Comparison of ENCODE assay signal across 14 mouse cellular contexts in the genomic region with DNA sequence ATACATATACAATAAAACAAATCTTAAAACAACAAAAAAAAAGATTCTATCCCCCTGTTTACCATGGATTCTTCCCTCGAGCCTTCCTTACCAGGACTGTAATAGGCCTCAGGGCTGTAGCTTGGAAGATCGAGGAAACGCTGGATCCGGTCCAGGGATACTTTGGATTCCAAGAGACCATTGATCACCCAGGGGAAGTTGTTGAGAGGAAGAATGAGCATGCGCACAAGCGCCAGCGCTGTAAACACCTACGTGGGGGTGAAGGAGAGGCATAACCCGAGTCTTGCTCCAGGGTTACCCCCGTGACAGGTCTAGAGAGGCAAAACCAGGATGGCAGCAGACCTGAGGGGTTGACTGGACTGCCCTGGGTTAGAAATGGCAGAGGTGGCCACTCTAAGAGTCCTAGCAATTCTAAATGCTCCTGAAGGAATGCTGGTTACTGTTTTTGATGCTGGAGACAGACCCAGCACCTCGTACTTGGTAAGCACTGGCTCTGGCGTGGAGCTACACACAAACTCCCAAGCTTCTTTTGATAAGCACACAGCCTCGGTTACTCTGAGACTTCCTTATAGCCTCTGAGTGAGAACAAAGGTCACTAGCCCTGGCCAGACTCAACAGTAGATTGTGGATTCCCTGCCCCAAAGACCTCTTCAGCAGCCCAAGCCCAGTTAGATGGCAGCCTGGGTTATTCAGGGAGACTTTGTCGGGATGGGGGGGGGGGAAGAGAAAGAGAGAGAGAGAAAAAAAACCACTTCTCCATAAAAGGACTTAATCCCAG. TPM values are rescaled to one million over a fixed set of nuclear protein-coding genes. Genes with fewer than 3 reads are reported as not detected.
"Had no signal": no experiment of that assay in that cellular context is flagged by ENCODE, and none has a peak within 500 bp of the region (broad histone marks: within the 10 kb centered on the region; RNA-seq: fewer than 3 reads in every experiment).

No protein-coding gene starts in this region.

- ATAC-seq: liver, embryonic 12.5 days had no signal

- H3K4me2 ChIP-seq: limb, embryonic 13.5 days; liver, embryonic 12.5 days; lung, embryonic 14.5 days; neural tube, embryonic 15.5 days had no signal

- H3K4me3 ChIP-seq: limb, embryonic 13.5 days; liver, embryonic 12.5 days; midbrain, embryonic 10.5 days; myocyte; neural tube, embryonic 15.5 days had no signal

- H3K27me3 ChIP-seq: limb, embryonic 13.5 days; liver, embryonic 12.5 days; neural tube, embryonic 15.5 days had no signal

- DNase-seq: left cerebral cortex, postnatal 4 days; lung, embryonic 14.5 days; lung, postnatal 10 days; lung, postnatal 4 days; midbrain, embryonic 14.5 days; right cerebral cortex, adult 18-20 months; right cerebral cortex, postnatal 25 days; thymus, adult 18-20 months; thymus, postnatal 14 days had no signal

- H3K9ac ChIP-seq: limb, embryonic 13.5 days; liver, embryonic 12.5 days; lung, embryonic 14.5 days; neural tube, embryonic 15.5 days had no signal

- H3K9me3 ChIP-seq: limb, embryonic 13.5 days; liver, embryonic 12.5 days; neural tube, embryonic 15.5 days had no signal

- H3K27ac ChIP-seq: limb, embryonic 13.5 days; liver, embryonic 12.5 days; midbrain, embryonic 10.5 days; neural tube, embryonic 15.5 days had no signal

RNA-seq across cellular contexts. Expression of gene Dlk2, which starts 25.0 kb away (rescaled TPM):
- polyA plus RNA-seq: liver, embryonic 12.5 days had no signal
